Mouse (Mus musculus): ENCODE results near the gene Gm49394.

Gm49394 gene

DNA sequence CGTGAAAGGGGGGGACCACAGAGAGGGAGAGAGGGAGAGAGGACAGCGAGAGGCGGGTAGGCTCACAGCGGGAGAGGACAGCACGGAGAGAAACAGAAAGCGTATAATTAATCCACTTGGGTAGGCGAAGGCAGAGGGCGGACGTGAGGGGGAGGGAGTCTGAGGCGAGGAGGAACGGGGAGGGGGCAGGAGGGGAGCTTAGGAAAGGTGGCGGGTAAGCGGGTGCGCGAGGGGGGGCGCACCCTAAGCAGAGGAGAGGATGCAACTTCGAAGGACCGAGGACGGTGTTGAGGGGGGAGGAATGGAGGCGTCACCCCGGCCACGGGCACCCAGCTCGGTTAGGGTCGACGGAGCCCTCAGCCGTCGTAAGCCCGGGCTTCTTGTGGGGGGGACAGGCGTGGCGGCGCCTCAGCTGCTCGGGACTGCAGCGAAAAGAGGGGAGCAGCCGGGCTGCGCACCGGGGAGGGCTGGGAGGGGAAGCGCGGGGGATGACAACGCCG, 11.0 kb downstream of the Gm49394 start:
- no peak for DNase-seq (ENCODE audit: low spot score)

GRCm38 (mm10) chr7:142657821-142658614, 11.7 kb downstream of the Gm49394 start:
- DNase-seq (ENCODE audit: low spot score) = no peak

GRCm38 (mm10) chr7:142657341-142657791, 12.4 kb downstream of the Gm49394 start:
- no peak for DNase-seq (ENCODE audit: low spot score)

DNA sequence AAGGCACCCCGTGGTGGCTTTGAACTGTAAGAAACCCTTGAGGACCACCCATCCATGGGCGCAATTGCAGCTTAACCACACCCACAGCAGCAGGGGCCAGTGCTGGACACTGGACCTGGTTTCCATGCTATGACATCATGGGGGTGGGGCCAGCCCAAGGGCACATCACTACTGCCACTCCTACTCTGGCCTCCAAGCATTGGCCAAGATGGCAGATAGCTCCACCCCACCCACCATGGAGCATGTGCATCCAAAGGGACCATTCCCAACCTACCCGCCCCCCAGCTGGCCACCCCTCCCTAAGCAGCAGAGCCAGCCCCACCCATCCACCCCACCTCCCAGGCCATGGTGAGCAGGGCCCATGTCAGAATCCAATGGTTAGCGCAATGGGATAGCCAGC, 13.7 kb downstream of the Gm49394 start:
- DNase-seq (ENCODE audit: low spot score) = no peak

GRCm38 (mm10) chr7:142655633-142656032, 14.1 kb downstream of the Gm49394 start:
- no peak for DNase-seq (ENCODE audit: low spot score)

DNA sequence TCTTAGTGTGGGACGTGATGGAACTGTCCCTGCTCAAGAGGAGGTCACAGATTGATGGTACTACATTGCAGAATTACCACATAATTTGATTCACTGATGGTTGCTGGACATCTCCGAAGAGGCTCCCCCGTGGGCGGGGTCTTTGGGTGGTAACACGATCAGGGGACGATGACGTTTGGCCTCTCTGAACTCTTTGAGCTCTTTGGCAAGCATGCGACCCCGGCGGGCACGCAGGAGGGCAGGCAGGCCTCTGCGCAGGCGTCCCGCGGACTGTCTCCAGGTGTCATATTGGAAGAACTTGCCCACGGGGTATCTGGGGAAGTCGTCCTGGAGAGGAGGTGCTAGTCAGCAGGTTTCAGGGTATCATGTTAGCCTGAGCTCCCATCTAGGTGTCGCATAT, 16.0 kb downstream of the Gm49394 start:
- DNase-seq (ENCODE audit: low spot score) = no peak

- DNase-seq (ENCODE audit: low spot score) = no peak
These were observed 23.1 kb downstream of the Gm49394 start for GRCm38 (mm10) chr7:142646676-142647075.

DNA sequence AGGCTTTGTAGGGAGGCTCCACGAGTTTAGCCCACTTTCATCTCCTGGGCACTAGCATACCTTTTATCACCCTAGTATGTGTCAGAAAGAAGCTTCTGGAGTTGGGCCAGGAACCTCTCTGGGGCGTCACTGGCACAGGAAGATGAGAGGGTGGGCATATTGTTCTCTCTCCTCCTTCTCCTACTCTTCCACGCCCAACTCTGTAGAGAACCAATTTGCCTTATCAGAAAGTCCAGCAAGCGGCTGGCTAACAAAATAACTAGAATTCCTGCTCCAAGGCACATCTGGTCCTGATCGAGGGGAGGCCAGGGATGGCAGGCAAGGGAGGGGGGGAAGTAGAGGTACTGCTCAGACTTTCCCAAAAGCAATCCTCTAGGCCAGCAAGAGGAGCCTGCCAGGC, 24.7 kb downstream of the Gm49394 start:
- no peak for DNase-seq (ENCODE audit: low spot score)

- DNase-seq (ENCODE audit: low spot score) = no peak
These were observed 33.6 kb downstream of the Gm49394 start for GRCm38 (mm10) chr7:142636178-142636577.

DNA sequence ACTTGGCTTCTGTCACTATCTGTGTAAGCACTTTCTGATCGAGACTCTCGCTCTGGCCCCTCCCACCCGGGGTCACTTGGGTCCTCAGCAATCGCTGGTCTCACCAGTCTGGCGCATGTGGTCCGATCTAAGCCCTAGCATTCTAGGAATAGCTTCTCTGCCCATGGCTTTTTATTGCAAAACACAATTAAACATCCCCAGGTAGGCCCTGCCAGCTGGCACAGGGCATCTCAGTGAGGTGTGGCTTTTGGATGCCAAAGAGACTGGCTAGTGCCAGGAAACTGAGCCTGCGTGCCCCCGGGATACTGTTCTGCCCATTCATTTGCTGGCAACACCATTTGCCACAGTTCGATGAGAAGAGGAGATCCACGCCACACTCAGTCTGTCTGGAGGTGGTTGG, 39.1 kb downstream of the Gm49394 start:
- DNase-seq (ENCODE audit: low spot score) = no peak

DNA sequence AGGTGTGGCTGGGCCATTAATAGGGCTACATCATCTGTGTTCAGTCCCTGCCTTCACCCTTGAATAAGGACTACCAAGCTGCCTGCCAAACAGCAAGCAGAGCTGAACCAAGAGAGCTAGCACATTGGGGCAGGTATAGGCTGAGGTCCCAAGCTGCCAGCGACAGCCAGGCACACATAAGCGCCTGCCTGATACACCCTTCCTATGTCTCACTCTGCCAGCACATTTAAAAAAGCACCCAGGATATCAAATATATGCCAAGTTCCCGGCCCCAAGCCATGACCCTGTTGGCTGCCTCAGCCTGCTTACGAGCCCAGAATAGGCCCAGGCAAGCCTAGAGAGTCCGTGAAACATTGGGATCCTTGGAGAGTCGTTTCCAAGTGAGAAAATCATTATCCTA, 39.9 kb downstream of the Gm49394 start:
- no peak for DNase-seq (ENCODE audit: low spot score)

GRCm38 (mm10) chr7:142622180-142622579, 47.6 kb downstream of the Gm49394 start:
- DNase-seq (ENCODE audit: low spot score) = no peak

- no peak for DNase-seq (ENCODE audit: low spot score)
These were observed 56.7 kb downstream of the Gm49394 start for GRCm38 (mm10) chr7:142613077-142613476.

DNA sequence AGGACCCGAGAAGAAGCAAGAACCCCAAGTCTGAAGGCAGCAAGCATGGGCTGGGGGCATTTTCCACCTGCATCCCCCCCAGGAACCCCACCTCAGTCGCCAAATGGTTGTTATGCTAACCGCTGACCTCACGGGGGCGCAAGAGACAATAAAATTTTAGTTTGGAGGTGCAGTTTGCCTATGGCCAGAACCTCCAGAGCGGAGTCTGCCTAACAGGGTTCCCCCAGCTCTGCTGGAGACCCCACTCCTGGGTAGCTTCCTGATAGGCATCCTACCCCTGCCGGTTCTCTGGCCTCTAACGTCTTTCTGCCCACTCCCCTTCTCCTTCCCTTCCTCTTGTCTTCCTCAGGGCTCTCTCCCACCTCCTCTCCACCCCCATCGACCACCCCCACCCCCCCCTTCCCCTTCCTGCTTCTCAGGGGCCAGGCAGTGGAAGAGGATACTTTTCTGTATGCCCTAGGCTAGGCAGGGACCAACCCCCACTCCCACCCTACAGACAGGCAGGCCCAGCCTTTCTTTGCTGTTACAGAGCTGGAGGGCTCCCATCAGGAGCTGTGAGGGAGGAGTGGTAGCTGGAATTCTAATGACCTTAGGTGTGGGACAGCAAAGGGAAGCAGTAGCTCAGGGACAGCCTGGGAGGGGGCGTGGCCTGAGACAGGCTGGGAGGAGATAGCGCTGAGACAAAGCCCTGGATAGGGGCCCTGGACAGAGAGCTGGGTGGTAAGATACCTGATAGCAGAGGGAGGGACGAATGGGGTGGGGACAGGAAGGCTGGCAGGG, 58.9 kb downstream of the Gm49394 start:
- peak; percentile 80 for DNase-seq (ENCODE audit: low spot score)

- DNase-seq (ENCODE audit: low spot score) = no peak
These were observed 68.8 kb downstream of the Gm49394 start for GRCm38 (mm10) chr7:142600921-142601320.

Measured in testis, postnatal 10 days (tissue).